Mouse (Mus musculus): ENCODE data around the gene Plac9a. TPM values are rescaled to one million over a fixed set of nuclear protein-coding genes. Genes with fewer than 3 reads are reported as not detected.
"Not testable (repeated sequence)": the region's sequence is repeated elsewhere in the genome, so short reads cannot be mapped to it uniquely, and the experiment has no call there.

Plac9a gene
- polyA plus RNA-seq, 1 experiment from 2014 or later: not detected

GRCm38 (mm10) chr14:25855241-25855885 is 47.5 kb downstream of the Plac9a start:
- ATAC-seq (replicated peaks; ENCODE audit: insufficient number of reproducible peaks, low FRiP score, low TSS enrichment): no peak
- Histone ChIP-seq H3K4me3 (ENCODE audit: low read depth, low read length) (no peak overlapping the region), H3K36me3 (ENCODE audit: control insufficient read depth, insufficient read depth, low read length) (no peaks in the 10 kb centered on the region), H3K9me3 (replicated peaks; ENCODE audit: control insufficient read depth, low read length) (no peaks in the 10 kb centered on the region), H3K4me2 (no peak overlapping the region), H3K27ac (ENCODE audit: low read depth, low read length) (no peak overlapping the region), H3K4me1 (ENCODE audit: control insufficient read depth, insufficient read depth, low read length) (peaks cover 23% of the 10 kb centered on the region), H3K9ac (ENCODE audit: low read depth, low read length) (no peak overlapping the region), H3K27me3 (ENCODE audit: control insufficient read depth, insufficient read depth, low read length) (no peaks in the 10 kb centered on the region)
- 58% methylated on average over 8 of the region's 8 CpGs for WGBS (ENCODE audit: insufficient replicate concordance)

GRCm38 (mm10) chr14:25853717-25854452 is 49.0 kb downstream of the Plac9a start:
- Histone ChIP-seq H3K4me1 (ENCODE audit: control insufficient read depth, insufficient read depth, low read length) (peaks cover 23% of the 10 kb centered on the region), H3K27ac (ENCODE audit: low read depth, low read length) (no peak overlapping the region), H3K36me3 (ENCODE audit: control insufficient read depth, insufficient read depth, low read length) (no peaks in the 10 kb centered on the region), H3K27me3 (ENCODE audit: control insufficient read depth, insufficient read depth, low read length) (no peaks in the 10 kb centered on the region), H3K4me2 (no peak overlapping the region), H3K9ac (ENCODE audit: low read depth, low read length) (no peak overlapping the region), H3K4me3 (ENCODE audit: low read depth, low read length) (no peak overlapping the region), H3K9me3 (replicated peaks; ENCODE audit: control insufficient read depth, low read length) (no peaks in the 10 kb centered on the region)
- no peak for ATAC-seq (replicated peaks; ENCODE audit: insufficient number of reproducible peaks, low FRiP score, low TSS enrichment)
- 83% methylated on average over 16 of the region's 16 CpGs for WGBS (ENCODE audit: insufficient replicate concordance)

DNA sequence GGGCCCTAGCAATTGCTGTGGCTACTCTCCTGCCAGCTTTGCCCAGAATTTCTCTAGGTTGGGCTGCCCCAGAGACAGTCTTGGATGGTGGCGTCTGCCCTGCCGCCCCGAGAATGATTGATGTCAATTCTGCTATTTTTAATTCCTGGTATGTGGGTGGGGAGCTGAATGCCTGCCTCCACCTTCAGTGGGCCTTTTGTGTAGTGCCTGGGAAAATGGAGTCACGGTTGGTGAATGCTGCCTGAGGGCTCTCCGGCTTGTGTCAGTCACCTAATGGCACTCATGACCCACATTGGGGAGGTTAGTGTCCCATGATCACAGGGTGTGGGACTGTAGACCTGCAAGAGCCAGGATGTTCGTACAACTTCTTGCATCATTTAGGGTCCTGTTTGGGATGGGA is 49.6 kb downstream of the Plac9a start:
- Histone ChIP-seq H3K27me3 (ENCODE audit: control insufficient read depth, insufficient read depth, low read length) (no peaks in the 10 kb centered on the region), H3K27ac (ENCODE audit: low read depth, low read length) (no peak overlapping the region), H3K4me3 (ENCODE audit: low read depth, low read length) (no peak overlapping the region), H3K4me2 (no peak overlapping the region), H3K36me3 (ENCODE audit: control insufficient read depth, insufficient read depth, low read length) (no peaks in the 10 kb centered on the region), H3K9me3 (replicated peaks; ENCODE audit: control insufficient read depth, low read length) (no peaks in the 10 kb centered on the region), H3K9ac (ENCODE audit: low read depth, low read length) (no peak overlapping the region), H3K4me1 (ENCODE audit: control insufficient read depth, insufficient read depth, low read length) (peaks cover 23% of the 10 kb centered on the region)
- WGBS (ENCODE audit: insufficient replicate concordance): 57% methylated on average over 6 of the region's 6 CpGs
- no peak for ATAC-seq (replicated peaks; ENCODE audit: insufficient number of reproducible peaks, low FRiP score, low TSS enrichment)

DNA sequence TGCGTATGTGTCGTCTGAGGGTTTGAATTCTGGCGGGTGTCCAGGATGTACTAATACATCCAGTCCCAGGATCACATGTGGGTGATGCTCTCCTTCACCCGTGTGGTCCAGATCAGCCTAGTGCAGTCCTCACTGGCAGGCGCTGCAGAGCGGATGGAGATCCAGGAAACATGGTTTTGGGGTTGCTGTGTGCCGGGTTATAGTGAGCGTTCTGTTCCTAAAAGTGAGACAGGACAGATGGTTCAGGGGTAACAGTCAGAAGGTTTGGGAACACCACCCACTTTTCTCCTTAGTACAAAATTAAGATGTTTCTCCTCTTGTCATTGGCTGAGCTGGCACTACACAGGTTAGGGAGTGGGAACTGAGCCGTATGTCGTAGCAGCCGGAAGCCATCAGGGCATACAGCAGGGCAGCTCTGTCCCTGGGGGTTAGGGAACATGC is 50.8 kb downstream of the Plac9a start:
- H3K27ac ChIP-seq (ENCODE audit: low read depth, low read length): no peak overlapping the region
- no peak for ATAC-seq (replicated peaks; ENCODE audit: insufficient number of reproducible peaks, low FRiP score, low TSS enrichment)
- H3K36me3 ChIP-seq (ENCODE audit: control insufficient read depth, insufficient read depth, low read length): no peaks in the 10 kb centered on the region

DNA sequence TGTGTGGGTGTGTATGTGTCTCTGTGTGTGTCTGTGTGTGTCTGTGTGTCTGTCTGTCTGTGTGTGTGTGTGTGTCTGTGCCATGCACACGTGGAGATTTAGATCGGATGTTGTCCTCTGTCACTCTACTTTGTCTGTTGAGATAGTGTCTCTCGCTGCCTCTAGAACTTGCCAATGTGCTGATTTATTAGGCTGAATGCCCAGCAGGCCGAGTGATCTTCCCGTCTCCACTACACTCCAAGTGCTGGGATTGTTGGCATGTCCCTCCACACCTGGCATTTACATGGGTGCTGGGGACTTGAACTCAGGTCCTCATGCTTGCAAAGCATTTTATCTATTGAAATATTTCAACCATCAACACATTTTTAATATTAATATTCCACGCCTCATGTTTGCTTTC is 51.7 kb downstream of the Plac9a start:
- Histone ChIP-seq H3K9ac (ENCODE audit: low read depth, low read length) (no peak overlapping the region), H3K36me3 (ENCODE audit: control insufficient read depth, insufficient read depth, low read length) (no peaks in the 10 kb centered on the region), H3K9me3 (replicated peaks; ENCODE audit: control insufficient read depth, low read length) (no peaks in the 10 kb centered on the region), H3K4me3 (ENCODE audit: low read depth, low read length) (no peak overlapping the region), H3K4me1 (ENCODE audit: control insufficient read depth, insufficient read depth, low read length) (peaks cover 16% of the 10 kb centered on the region), H3K4me2 (no peak overlapping the region), H3K27ac (ENCODE audit: low read depth, low read length) (no peak overlapping the region), H3K27me3 (ENCODE audit: control insufficient read depth, insufficient read depth, low read length) (no peaks in the 10 kb centered on the region)
- ATAC-seq (replicated peaks; ENCODE audit: insufficient number of reproducible peaks, low FRiP score, low TSS enrichment): no peak
- WGBS (ENCODE audit: insufficient replicate concordance): 69% methylated on average over 6 of the region's 6 CpGs

More for the DNA sequence above, 50.8 kb downstream of the Plac9a start:
- H3K27me3 ChIP-seq (ENCODE audit: control insufficient read depth, insufficient read depth, low read length): no peaks in the 10 kb centered on the region
- peaks cover 20% of the 10 kb centered on the region for H3K4me1 ChIP-seq (ENCODE audit: control insufficient read depth, insufficient read depth, low read length)
- 81% methylated on average over 11 of the region's 11 CpGs for WGBS (ENCODE audit: insufficient replicate concordance)
- H3K9ac ChIP-seq (ENCODE audit: low read depth, low read length): no peak overlapping the region
- H3K4me3 ChIP-seq (ENCODE audit: low read depth, low read length): no peak overlapping the region
- H3K9me3 ChIP-seq (replicated peaks; ENCODE audit: control insufficient read depth, low read length): no peaks in the 10 kb centered on the region
- H3K4me2 ChIP-seq: no peak overlapping the region

DNA sequence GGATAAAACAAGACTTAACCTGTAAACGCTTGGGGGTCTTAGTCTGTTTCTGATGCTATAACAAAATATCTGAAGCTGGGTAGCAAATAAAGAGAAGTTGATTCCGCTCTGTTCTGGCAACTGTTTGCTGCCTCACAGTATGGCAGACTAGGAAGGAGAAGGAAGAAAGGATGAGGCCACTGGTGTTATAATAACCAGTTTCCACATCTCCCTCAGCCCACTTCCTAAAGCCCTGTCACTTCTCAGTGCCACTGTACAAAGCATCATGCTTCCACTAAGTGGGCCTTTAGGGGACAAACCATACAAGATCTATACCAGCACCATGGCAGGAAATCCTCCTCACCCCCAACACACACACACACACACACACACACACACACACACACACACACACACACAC is 52.5 kb downstream of the Plac9a start:
- WGBS (ENCODE audit: insufficient replicate concordance): 83% methylated on average over 2 of the region's 2 CpGs
- no peaks in the 10 kb centered on the region for H3K36me3 ChIP-seq (ENCODE audit: control insufficient read depth, insufficient read depth, low read length)
- no peak for ATAC-seq (replicated peaks; ENCODE audit: insufficient number of reproducible peaks, low FRiP score, low TSS enrichment)

DNA sequence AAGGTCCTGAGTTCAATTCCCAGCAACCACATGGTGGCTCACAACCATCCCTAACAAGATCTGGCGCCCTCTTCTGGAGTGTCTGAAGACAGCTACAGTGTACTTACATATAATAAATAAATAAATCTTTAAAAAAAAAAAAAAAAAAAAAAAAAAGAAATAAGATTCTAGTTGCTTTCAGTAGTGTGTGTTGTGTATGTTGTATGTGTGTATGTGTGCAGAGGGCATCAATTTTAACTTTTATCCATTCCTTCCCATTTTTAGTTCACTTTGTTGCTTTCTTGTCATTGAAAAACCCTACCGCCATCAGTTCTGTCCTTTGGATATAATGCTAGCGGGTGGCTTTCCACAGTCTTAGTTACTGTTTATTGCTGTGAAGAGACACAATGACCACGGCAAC is 54.2 kb downstream of the Plac9a start:
- H3K4me1 ChIP-seq (ENCODE audit: control insufficient read depth, insufficient read depth, low read length): peaks cover 16% of the 10 kb centered on the region
- not testable (repeated sequence) for H3K27ac ChIP-seq (ENCODE audit: low read depth, low read length); H3K36me3 ChIP-seq (ENCODE audit: control insufficient read depth, insufficient read depth, low read length); H3K4me2 ChIP-seq; H3K27me3 ChIP-seq (ENCODE audit: control insufficient read depth, insufficient read depth, low read length); H3K4me3 ChIP-seq (ENCODE audit: low read depth, low read length); H3K9ac ChIP-seq (ENCODE audit: low read depth, low read length); ATAC-seq (replicated peaks; ENCODE audit: insufficient number of reproducible peaks, low FRiP score, low TSS enrichment); H3K9me3 ChIP-seq (replicated peaks; ENCODE audit: control insufficient read depth, low read length)
- 93% methylated on average over 3 of the region's 4 CpGs for WGBS (ENCODE audit: insufficient replicate concordance)

More for the DNA sequence above, 52.5 kb downstream of the Plac9a start:
- Histone ChIP-seq H3K27me3 (ENCODE audit: control insufficient read depth, insufficient read depth, low read length) (no peaks in the 10 kb centered on the region), H3K9ac (ENCODE audit: low read depth, low read length) (no peak overlapping the region), H3K27ac (ENCODE audit: low read depth, low read length) (no peak overlapping the region), H3K4me1 (ENCODE audit: control insufficient read depth, insufficient read depth, low read length) (peaks cover 16% of the 10 kb centered on the region), H3K4me2 (no peak overlapping the region), H3K4me3 (ENCODE audit: low read depth, low read length) (no peak overlapping the region), H3K9me3 (replicated peaks; ENCODE audit: control insufficient read depth, low read length) (no peaks in the 10 kb centered on the region)

- no peak for ATAC-seq (replicated peaks; ENCODE audit: insufficient number of reproducible peaks, low FRiP score, low TSS enrichment)
- H3K9ac ChIP-seq (ENCODE audit: low read depth, low read length): no peak overlapping the region
- H3K9me3 ChIP-seq (replicated peaks; ENCODE audit: control insufficient read depth, low read length): no peaks in the 10 kb centered on the region
- no peaks in the 10 kb centered on the region for H3K27me3 ChIP-seq (ENCODE audit: control insufficient read depth, insufficient read depth, low read length)
- WGBS (ENCODE audit: insufficient replicate concordance): 79% methylated on average over 6 of the region's 6 CpGs
- peaks cover 11% of the 10 kb centered on the region for H3K4me1 ChIP-seq (ENCODE audit: control insufficient read depth, insufficient read depth, low read length)
- H3K27ac ChIP-seq (ENCODE audit: low read depth, low read length): no peak overlapping the region
- no peak overlapping the region for H3K4me3 ChIP-seq (ENCODE audit: low read depth, low read length)
- H3K36me3 ChIP-seq (ENCODE audit: control insufficient read depth, insufficient read depth, low read length): no peaks in the 10 kb centered on the region
- no peak overlapping the region for H3K4me2 ChIP-seq
Observed at GRCm38 (mm10) chr14:25848237-25848636, 54.7 kb downstream of the Plac9a start.
